Mouse (Mus musculus) pancreas, adult 10 weeks (tissue): Measurements from ENCODE around the gene Pip5k1a. TPM values are rescaled to one million over a fixed set of nuclear protein-coding genes. Genes with fewer than 3 reads are reported as not detected.

ENCODE experiments used
- polyA plus RNA-seq: library from polyadenylated mRNA; stranded (reverse); fragments of 350-450 nt; fragmentation: Illumina TruSeq; extraction: RNeasy Lipid Tissue Mini Kit (QIAGEN cat#74804); gene quantifications from one replicate; pipeline ENCODE4 v1.2.3, GENCODE M21; 2015; ENCODE audit warnings: low read depth, low replicate concordance; ENCODE audit not compliant: insufficient read depth

Gene Pip5k1a
- 4.5 TPM for polyA plus RNA-seq

GRCm38 (mm10) chr3:95106338-95107117 is at the start of gene Pip5k1a:
Pip5k1a (minus strand) TSS chr3:95106930.

GRCm38 (mm10) chr3:95141952-95142616 is 35.4 kb upstream of the Pip5k1a start, which contains the start of gene Tnfaip8l2:
Tnfaip8l2 (minus strand) TSS chr3:95142360.

GRCm38 (mm10) chr3:95133680-95134101 is 27.0 kb upstream of the Pip5k1a start, which contains the start of the genes Scnm1 and Lysmd1:
Scnm1 (minus strand) TSS chr3:95134011.
Lysmd1 (plus strand) TSS chr3:95134088.

GRCm38 (mm10) chr3:95124246-95124645 is 17.5 kb upstream of the Pip5k1a start, which contains the start of gene Tmod4:
Tmod4 (plus strand) TSS chr3:95124476.

GRCm38 (mm10) chr3:95110911-95111726 is 4.4 kb upstream of the Pip5k1a start, which contains the start of gene Vps72:
Vps72 (plus strand) TSS chr3:95111022.

GRCm38 (mm10) chr3:95042166-95042837 is 64.4 kb downstream of the Pip5k1a start, which contains the start of gene Psmd4:
Psmd4 (minus strand) TSS chr3:95042614.

GRCm38 (mm10) chr3:95015337-95015872 is 91.3 kb downstream of the Pip5k1a start, which contains the start of gene Zfp687:
Zfp687 (minus strand) TSS chr3:95015448.

Other genes with a start within 250 kb of the Pip5k1a start
- 53.6 TPM for gene Psmb4, start 220.0 kb downstream of the Pip5k1a start, polyA plus RNA-seq
- 25.2 TPM for gene Selenbp1, start 173.9 kb downstream of the Pip5k1a start, polyA plus RNA-seq
- gene Rfx5, start 152.9 kb downstream of the Pip5k1a start, polyA plus RNA-seq = 3.4 TPM
- 11.6 TPM for gene Pi4kb, start 132.2 kb downstream of the Pip5k1a start, polyA plus RNA-seq
- 7.0 TPM for gene Zfp687, start 91.5 kb downstream of the Pip5k1a start, polyA plus RNA-seq
- 40.1 TPM for gene Psmd4, start 64.3 kb downstream of the Pip5k1a start, polyA plus RNA-seq
- 9.9 TPM for gene Vps72, start 4.1 kb upstream of the Pip5k1a start, polyA plus RNA-seq
- gene Tmod4, start 17.5 kb upstream of the Pip5k1a start, polyA plus RNA-seq = not detected
- 14.9 TPM for gene Scnm1, start 27.1 kb upstream of the Pip5k1a start, polyA plus RNA-seq
- gene Lysmd1, start 27.2 kb upstream of the Pip5k1a start, polyA plus RNA-seq = 1.8 TPM
- 2.8 TPM for gene Tnfaip8l2, start 35.4 kb upstream of the Pip5k1a start, polyA plus RNA-seq
- gene Sema6c, start 53.5 kb upstream of the Pip5k1a start, polyA plus RNA-seq = 4.6 TPM
- gene Gabpb2, start 111.0 kb upstream of the Pip5k1a start, polyA plus RNA-seq = 5.2 TPM
- gene Cdc42se1, start 121.8 kb upstream of the Pip5k1a start, polyA plus RNA-seq = 15.7 TPM
- gene Mllt11, start 125.2 kb upstream of the Pip5k1a start, polyA plus RNA-seq = 5.8 TPM
- gene Gm128, start 134.7 kb upstream of the Pip5k1a start, polyA plus RNA-seq = not detected
- not detected for gene Bnipl, start 144.3 kb upstream of the Pip5k1a start, polyA plus RNA-seq
- 27.6 TPM for gene Mindy1, start 174.4 kb upstream of the Pip5k1a start, polyA plus RNA-seq
- 2.3 TPM for gene Prune1, start 175.1 kb upstream of the Pip5k1a start, polyA plus RNA-seq
- 2.8 TPM for gene Anxa9, start 200.2 kb upstream of the Pip5k1a start, polyA plus RNA-seq
- gene Cers2, start 207.9 kb upstream of the Pip5k1a start, polyA plus RNA-seq = 33.2 TPM